Mouse (Mus musculus): ENCODE measurements at regions not wholly inside any gene's neighbourhood (a gene's known extent, or its start where the extent isn't known, plus 50 kb on each side); places are given as distances from the start of the nearest gene placed in this dataset.
"Not testable (repeated sequence)": the region's sequence is repeated elsewhere in the genome, so short reads cannot be mapped to it uniquely, and the experiment has no call there.

- not testable (repeated sequence) for H3K9me3 ChIP-seq (ENCODE audit: low read length); H3K4me1 ChIP-seq (replicated peaks; ENCODE audit: low read depth, low read length); H3K36me3 ChIP-seq (ENCODE audit: insufficient read depth, low read length); H3K4me3 ChIP-seq (replicated peaks; ENCODE audit: low read length); H3K27me3 ChIP-seq (ENCODE audit: insufficient read depth, low read length)
These were observed 56.8 kb downstream of the Gm8765 start for GRCm38 (mm10) chr13:50754911-50755310.

GRCm38 (mm10) chr13:50756334-50756733, 58.2 kb downstream of the Gm8765 start:
- H3K4me3 ChIP-seq (replicated peaks; ENCODE audit: low read length); H3K27me3 ChIP-seq (ENCODE audit: insufficient read depth, low read length); H3K9me3 ChIP-seq (ENCODE audit: low read length); H3K36me3 ChIP-seq (ENCODE audit: insufficient read depth, low read length); H3K4me1 ChIP-seq (replicated peaks; ENCODE audit: low read depth, low read length): not testable (repeated sequence)

GRCm38 (mm10) chr13:50764618-50765017, 66.5 kb downstream of the Gm8765 start:
- TF ChIP-seq CTCF (conservative IDR thresholded peaks at IDR 0.05; ENCODE audit: low read length), result peak; percentile 51
- TF ChIP-seq POU5F1 (IDR thresholded peaks at IDR 0.05; ENCODE audit: borderline replicate concordance, low read length), result no peak
- no peak for TF ChIP-seq NANOG (IDR thresholded peaks at IDR 0.05; ENCODE audit: borderline replicate concordance, low read length)
- H3K4me3 ChIP-seq (replicated peaks; ENCODE audit: low read length), result no peak overlapping the region

GRCm38 (mm10) chr13:50780036-50780435, 81.9 kb downstream of the Gm8765 start:
- not testable (repeated sequence) for H3K9me3 ChIP-seq (ENCODE audit: low read length); H3K36me3 ChIP-seq (ENCODE audit: insufficient read depth, low read length); H3K4me1 ChIP-seq (replicated peaks; ENCODE audit: low read depth, low read length); H3K4me3 ChIP-seq (replicated peaks; ENCODE audit: low read length); H3K27me3 ChIP-seq (ENCODE audit: insufficient read depth, low read length)

More at GRCm38 (mm10) chr13:50764618-50765017, 66.5 kb downstream of the Gm8765 start:
- no peaks in the 10 kb centered on the region for H3K27me3 ChIP-seq (ENCODE audit: insufficient read depth, low read length)
- no peaks in the 10 kb centered on the region for H3K9me3 ChIP-seq (ENCODE audit: low read length)
- H3K4me1 ChIP-seq (replicated peaks; ENCODE audit: low read depth, low read length), result no peaks in the 10 kb centered on the region
- no peaks in the 10 kb centered on the region for H3K36me3 ChIP-seq (ENCODE audit: insufficient read depth, low read length)

- not testable (repeated sequence) for H3K4me1 ChIP-seq (replicated peaks; ENCODE audit: low read depth, low read length)
These were observed 131.9 kb downstream of the Gm8765 start for GRCm38 (mm10) chr13:50829879-50830550.

More at GRCm38 (mm10) chr13:50829879-50830550, 131.9 kb downstream of the Gm8765 start:
- H3K36me3 ChIP-seq (ENCODE audit: insufficient read depth, low read length); H3K4me3 ChIP-seq (replicated peaks; ENCODE audit: low read length); H3K27me3 ChIP-seq (ENCODE audit: insufficient read depth, low read length); H3K9me3 ChIP-seq (ENCODE audit: low read length): not testable (repeated sequence)
- TF ChIP-seq CTCF (conservative IDR thresholded peaks at IDR 0.05; ENCODE audit: low read length), result 0 out of 2 replicates have a peak, but pooled peaks have one; percentile 13
